Mouse (Mus musculus): Measurements from ENCODE around the gene Atp6v0c. TPM values are rescaled to one million over a fixed set of nuclear protein-coding genes. Genes with fewer than 3 reads are reported as not detected.

The Atp6v0c gene
- polyA plus RNA-seq, 1 experiment from 2014 or later, result 627 TPM

- no peak overlapping the region for H3K27ac ChIP-seq (replicated peaks)
- TF ChIP-seq CTCF (IDR thresholded peaks at IDR 0.05; ENCODE audit: low read depth), result no peak
- TF ChIP-seq EP300 (optimal IDR thresholded peaks at IDR 0.05), result no peak
- no peak for ATAC-seq (ENCODE audit: low FRiP score, low TSS enrichment)
- no peaks in the 10 kb centered on the region for H3K27me3 ChIP-seq (ENCODE audit: control insufficient read depth, insufficient read depth, low read length)
- WGBS, result 81% methylated on average over 5 of the region's 5 CpGs
- no peak overlapping the region for H3K9ac ChIP-seq (ENCODE audit: low read length)
- no peaks in the 10 kb centered on the region for H3K36me3 ChIP-seq (ENCODE audit: control insufficient read depth, insufficient read depth, low read length)
- H3K9me3 ChIP-seq (ENCODE audit: control insufficient read depth, low read length), result no peaks in the 10 kb centered on the region
- no peaks in the 10 kb centered on the region for H3K4me1 ChIP-seq (replicated peaks; ENCODE audit: control insufficient read depth, insufficient read depth)
- H3K4me2 ChIP-seq (replicated peaks; ENCODE audit: low read depth), result no peak overlapping the region
- no peak overlapping the region for H3K4me3 ChIP-seq (ENCODE audit: low read depth, low read length)
- DNase-seq (ENCODE audit: low spot score), result no peak
These were observed 24.3 kb upstream of the Atp6v0c start for GRCm38 (mm10) chr17:24193769-24194168.

GRCm38 (mm10) chr17:24193268-24193667 is 23.8 kb upstream of the Atp6v0c start:
- Histone ChIP-seq H3K4me1 (replicated peaks; ENCODE audit: control insufficient read depth, insufficient read depth) (no peaks in the 10 kb centered on the region), H3K9me3 (ENCODE audit: control insufficient read depth, low read length) (no peaks in the 10 kb centered on the region), H3K4me2 (replicated peaks; ENCODE audit: low read depth) (no peak overlapping the region), H3K36me3 (ENCODE audit: control insufficient read depth, insufficient read depth, low read length) (no peaks in the 10 kb centered on the region), H3K9ac (ENCODE audit: low read length) (no peak overlapping the region), H3K27ac (replicated peaks) (no peak overlapping the region), H3K27me3 (ENCODE audit: control insufficient read depth, insufficient read depth, low read length) (no peaks in the 10 kb centered on the region), H3K4me3 (ENCODE audit: low read depth, low read length) (no peak overlapping the region)
- DNase-seq (ENCODE audit: low spot score), result no peak
- 91% methylated on average over 8 of the region's 8 CpGs for WGBS
- no peak for ATAC-seq (ENCODE audit: low FRiP score, low TSS enrichment)
- TF ChIP-seq EP300 (optimal IDR thresholded peaks at IDR 0.05) (no peak), CTCF (IDR thresholded peaks at IDR 0.05; ENCODE audit: low read depth) (no peak)

DNA sequence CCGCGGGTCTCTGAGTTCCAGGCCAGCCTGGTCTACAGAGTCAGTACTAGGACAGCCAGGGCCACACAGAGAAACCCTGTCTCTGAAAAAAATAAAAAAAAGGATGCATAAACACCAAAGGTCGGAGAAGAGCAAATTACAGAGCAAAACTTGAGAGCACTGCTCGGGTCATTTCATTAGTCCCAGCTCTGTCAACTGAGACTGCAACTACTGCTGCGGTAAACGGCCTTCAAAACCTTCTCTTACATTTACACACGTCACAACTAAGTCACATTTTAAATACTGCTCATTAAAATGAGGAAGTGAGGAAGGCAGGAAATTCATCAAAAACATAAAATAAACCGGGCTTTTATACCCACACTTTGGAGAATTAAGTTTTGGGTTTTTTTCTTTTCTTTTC is 23.3 kb upstream of the Atp6v0c start:
- no peak overlapping the region for H3K27ac ChIP-seq (replicated peaks)
- no peak for ATAC-seq (ENCODE audit: low FRiP score, low TSS enrichment)
- DNase-seq (ENCODE audit: low spot score), result no peak
- no peak overlapping the region for H3K4me2 ChIP-seq (replicated peaks; ENCODE audit: low read depth)
- H3K4me1 ChIP-seq (replicated peaks; ENCODE audit: control insufficient read depth, insufficient read depth), result no peaks in the 10 kb centered on the region
- WGBS, result 73% methylated on average over 8 of the region's 8 CpGs
- H3K9ac ChIP-seq (ENCODE audit: low read length), result no peak overlapping the region
- TF ChIP-seq EP300 (optimal IDR thresholded peaks at IDR 0.05), result no peak
- no peak for TF ChIP-seq CTCF (IDR thresholded peaks at IDR 0.05; ENCODE audit: low read depth)
- no peaks in the 10 kb centered on the region for H3K9me3 ChIP-seq (ENCODE audit: control insufficient read depth, low read length)
- H3K36me3 ChIP-seq (ENCODE audit: control insufficient read depth, insufficient read depth, low read length), result no peaks in the 10 kb centered on the region
- H3K27me3 ChIP-seq (ENCODE audit: control insufficient read depth, insufficient read depth, low read length), result no peaks in the 10 kb centered on the region
- no peak overlapping the region for H3K4me3 ChIP-seq (ENCODE audit: low read depth, low read length)

DNA sequence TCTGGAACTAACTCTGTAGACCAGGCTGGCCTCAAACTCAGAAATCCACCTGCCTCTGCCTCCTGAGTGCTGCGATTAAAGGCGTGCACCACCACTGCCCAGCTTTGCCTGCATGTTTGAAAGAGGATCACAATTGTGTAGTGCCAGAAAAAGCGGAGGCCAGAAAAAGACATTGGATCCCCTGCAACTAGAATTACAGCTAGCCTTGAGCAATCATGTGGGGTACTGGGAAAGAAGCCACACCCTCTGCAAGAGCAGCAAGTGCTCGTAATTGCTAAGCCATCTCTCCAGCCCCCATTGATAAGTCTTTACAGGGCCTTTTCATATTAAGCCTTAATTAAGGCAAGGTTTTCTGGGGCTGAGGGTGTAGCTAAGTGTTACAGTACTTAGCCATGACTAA is 22.0 kb upstream of the Atp6v0c start:
- no peak overlapping the region for H3K4me2 ChIP-seq (replicated peaks; ENCODE audit: low read depth)
- H3K27ac ChIP-seq (replicated peaks), result no peak overlapping the region
- no peaks in the 10 kb centered on the region for H3K4me1 ChIP-seq (replicated peaks; ENCODE audit: control insufficient read depth, insufficient read depth)
- no peak for DNase-seq (ENCODE audit: low spot score)
- ATAC-seq (ENCODE audit: low FRiP score, low TSS enrichment), result no peak
- no peak overlapping the region for H3K4me3 ChIP-seq (ENCODE audit: low read depth, low read length)
- TF ChIP-seq EP300 (optimal IDR thresholded peaks at IDR 0.05), result no peak
- no peaks in the 10 kb centered on the region for H3K27me3 ChIP-seq (ENCODE audit: control insufficient read depth, insufficient read depth, low read length)
- H3K9me3 ChIP-seq (ENCODE audit: control insufficient read depth, low read length), result no peaks in the 10 kb centered on the region
- H3K9ac ChIP-seq (ENCODE audit: low read length), result no peak overlapping the region
- no peaks in the 10 kb centered on the region for H3K36me3 ChIP-seq (ENCODE audit: control insufficient read depth, insufficient read depth, low read length)
- 76% methylated on average over 4 of the region's 4 CpGs for WGBS

- 86% methylated on average over 2 of the region's 2 CpGs for WGBS
- H3K36me3 ChIP-seq (ENCODE audit: control insufficient read depth, insufficient read depth, low read length), result no peaks in the 10 kb centered on the region
- H3K4me3 ChIP-seq (ENCODE audit: low read depth, low read length), result no peak overlapping the region
- H3K27me3 ChIP-seq (ENCODE audit: control insufficient read depth, insufficient read depth, low read length), result no peaks in the 10 kb centered on the region
- H3K9ac ChIP-seq (ENCODE audit: low read length), result no peak overlapping the region
- H3K9me3 ChIP-seq (ENCODE audit: control insufficient read depth, low read length), result no peaks in the 10 kb centered on the region
- ATAC-seq (ENCODE audit: low FRiP score, low TSS enrichment) (no peak), DNase-seq (ENCODE audit: low spot score) (no peak)
- TF ChIP-seq CTCF (IDR thresholded peaks at IDR 0.05; ENCODE audit: low read depth), result no peak
- H3K4me1 ChIP-seq (replicated peaks; ENCODE audit: control insufficient read depth, insufficient read depth), result no peaks in the 10 kb centered on the region
- H3K27ac ChIP-seq (replicated peaks), result no peak overlapping the region
- no peak overlapping the region for H3K4me2 ChIP-seq (replicated peaks; ENCODE audit: low read depth)
These were observed 21.4 kb upstream of the Atp6v0c start for GRCm38 (mm10) chr17:24190934-24191333.

DNA sequence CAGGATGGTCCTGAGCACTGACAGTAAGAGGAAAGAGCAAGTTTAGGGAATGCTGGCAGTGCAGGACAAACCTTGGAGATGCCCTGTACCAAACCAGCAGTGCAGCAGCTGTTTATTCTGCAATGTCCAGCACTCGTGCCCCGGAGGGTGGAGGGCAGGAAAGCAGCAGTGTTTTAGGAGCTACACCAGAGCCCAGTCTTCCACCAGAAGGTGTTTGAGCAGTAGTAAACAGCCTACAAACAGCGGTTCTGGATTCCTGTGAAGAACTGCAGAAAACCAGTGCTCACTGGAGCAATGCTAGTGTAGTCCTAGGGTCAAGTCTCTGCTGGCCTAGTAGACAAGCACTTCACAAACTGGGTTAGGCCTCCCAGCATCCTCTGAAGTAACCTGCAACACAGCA is 4.8 kb upstream of the Atp6v0c start:
- Histone ChIP-seq H3K4me2 (replicated peaks; ENCODE audit: low read depth) (no peak overlapping the region), H3K27ac (replicated peaks) (no peak overlapping the region), H3K4me3 (ENCODE audit: low read depth, low read length) (no peak overlapping the region), H3K9me3 (ENCODE audit: control insufficient read depth, low read length) (no peaks in the 10 kb centered on the region), H3K9ac (ENCODE audit: low read length) (no peak overlapping the region), H3K27me3 (ENCODE audit: control insufficient read depth, insufficient read depth, low read length) (no peaks in the 10 kb centered on the region), H3K4me1 (replicated peaks; ENCODE audit: control insufficient read depth, insufficient read depth) (no peaks in the 10 kb centered on the region), H3K36me3 (ENCODE audit: control insufficient read depth, insufficient read depth, low read length) (no peaks in the 10 kb centered on the region)
- no peak for TF ChIP-seq EP300 (optimal IDR thresholded peaks at IDR 0.05)
- ATAC-seq (ENCODE audit: low FRiP score, low TSS enrichment), result no peak
- DNase-seq (ENCODE audit: low spot score), result no peak
- 76% methylated on average over 3 of the region's 3 CpGs for WGBS
